Mouse (Mus musculus): ENCODE measurements around the gene Cd33.

Cd33 gene

GRCm38 (mm10) chr7:43512519-43512918 lies 31.7 kb downstream of the Cd33 start:
- no peak for DNase-seq

GRCm38 (mm10) chr7:43511707-43512478 lies 32.3 kb downstream of the Cd33 start:
- DNase-seq: no peak

- DNase-seq: peak; percentile 69
Measured at GRCm38 (mm10) chr7:43495343-43496021, 48.7 kb downstream of the Cd33 start.

GRCm38 (mm10) chr7:43490861-43491260 lies 53.4 kb downstream of the Cd33 start:
- DNase-seq: no peak

- DNase-seq: peak; percentile 85
Measured at GRCm38 (mm10) chr7:43490182-43490584, 54.0 kb downstream of the Cd33 start.

GRCm38 (mm10) chr7:43489631-43490125 lies 54.5 kb downstream of the Cd33 start, which contains the start of gene Iglon5:
TSS of gene Iglon5 (minus strand) at chr7:43490075.
- DNase-seq: peak; percentile 57

- DNase-seq: no peak
Measured at GRCm38 (mm10) chr7:43488646-43489045, 55.6 kb downstream of the Cd33 start.

- no peak for DNase-seq
Measured at GRCm38 (mm10) chr7:43483236-43483635, 61.0 kb downstream of the Cd33 start.

- no peak for DNase-seq
Measured at GRCm38 (mm10) chr7:43482090-43482716, 62.0 kb downstream of the Cd33 start.

- no peak for DNase-seq
Measured at GRCm38 (mm10) chr7:43481191-43481590, 63.0 kb downstream of the Cd33 start.

GRCm38 (mm10) chr7:43476376-43476775 lies 67.9 kb downstream of the Cd33 start:
- DNase-seq: no peak

- no peak for DNase-seq
Measured at GRCm38 (mm10) chr7:43475706-43476105, 68.5 kb downstream of the Cd33 start.
